Mouse (Mus musculus): ENCODE measurements around the gene Pnpo.

Gene Pnpo

DNA sequence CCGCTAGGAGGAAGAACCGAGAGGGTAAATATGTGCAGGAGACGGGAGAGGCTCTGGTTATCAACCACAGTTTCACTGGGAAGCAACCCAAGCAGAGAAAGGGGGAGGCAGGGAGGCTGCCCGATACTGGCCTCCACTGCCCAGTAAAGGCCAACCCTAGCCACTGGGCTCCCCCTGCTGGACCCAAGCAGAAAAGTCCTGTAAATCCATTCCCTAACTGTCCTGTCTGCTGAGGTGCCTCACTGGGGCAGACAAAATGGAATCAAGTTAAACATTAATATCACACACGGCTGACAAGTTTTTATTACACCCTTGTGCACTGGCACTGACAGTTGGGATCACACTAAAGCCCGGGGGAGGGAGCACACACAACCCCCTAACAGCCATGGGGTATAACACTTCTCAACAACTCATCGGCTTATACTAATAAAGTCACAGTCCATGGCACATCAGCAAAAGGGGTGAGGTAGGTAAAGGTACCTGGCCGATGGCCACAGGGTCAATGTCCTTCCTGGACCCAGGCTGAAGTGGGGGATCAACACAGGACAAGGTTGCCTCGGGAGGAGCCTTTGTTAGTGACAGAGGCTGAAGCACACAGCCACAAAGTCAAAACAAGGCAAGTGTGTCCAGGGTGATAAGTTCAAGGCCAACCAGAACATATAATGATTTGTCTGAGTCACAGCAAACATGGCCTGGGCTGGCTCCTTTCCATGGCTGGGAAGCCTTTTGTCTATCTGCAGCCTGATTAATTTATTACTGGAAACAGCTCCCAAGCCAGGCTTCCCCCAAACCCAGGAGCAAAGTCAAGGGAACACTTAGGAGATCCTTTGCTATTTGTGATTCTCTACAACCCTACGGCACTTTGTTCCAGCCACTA is 6.0 kb downstream of the Pnpo start:
- DNase-seq (ENCODE audit: low spot score in 2 of 2), result no peak

DNA sequence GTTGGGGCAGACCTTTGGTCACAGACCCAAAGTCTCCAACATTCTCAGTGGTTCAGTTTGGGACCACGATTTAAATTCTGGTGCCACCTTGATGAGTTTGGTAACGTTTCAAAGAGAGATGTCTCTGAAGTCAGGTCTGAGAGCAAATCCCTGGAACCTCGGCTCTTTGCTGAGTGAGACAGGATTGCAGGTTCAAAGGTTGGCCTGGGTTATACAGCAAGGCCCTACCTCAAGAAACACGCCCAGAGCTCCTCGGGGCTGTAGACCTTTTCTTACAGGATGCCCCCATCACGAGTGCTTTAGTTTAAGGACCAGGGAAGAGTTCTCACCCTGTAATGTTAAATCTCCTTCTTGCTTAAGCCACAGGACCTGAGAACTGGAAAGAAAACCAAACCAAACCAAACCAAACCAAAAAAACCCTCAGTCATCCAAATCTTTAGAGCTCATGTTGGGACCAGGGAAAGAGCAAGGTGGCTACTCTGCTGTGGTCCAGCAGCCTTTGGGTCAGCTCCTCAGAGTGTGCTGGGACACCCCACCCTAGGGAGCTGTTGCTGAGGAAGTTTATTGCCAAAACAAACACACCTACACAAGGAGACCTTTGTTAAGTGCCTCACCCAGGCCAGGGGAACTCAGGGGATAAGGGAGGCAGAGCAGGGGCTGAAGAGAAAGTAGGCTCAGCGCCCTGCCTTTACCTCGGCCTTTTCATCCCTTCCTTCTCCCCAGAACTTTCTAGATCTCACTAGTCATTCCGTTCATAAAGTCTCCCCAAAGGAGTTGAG is 7.7 kb downstream of the Pnpo start:
- DNase-seq (ENCODE audit: low spot score in 2 of 2), result no peak

DNA sequence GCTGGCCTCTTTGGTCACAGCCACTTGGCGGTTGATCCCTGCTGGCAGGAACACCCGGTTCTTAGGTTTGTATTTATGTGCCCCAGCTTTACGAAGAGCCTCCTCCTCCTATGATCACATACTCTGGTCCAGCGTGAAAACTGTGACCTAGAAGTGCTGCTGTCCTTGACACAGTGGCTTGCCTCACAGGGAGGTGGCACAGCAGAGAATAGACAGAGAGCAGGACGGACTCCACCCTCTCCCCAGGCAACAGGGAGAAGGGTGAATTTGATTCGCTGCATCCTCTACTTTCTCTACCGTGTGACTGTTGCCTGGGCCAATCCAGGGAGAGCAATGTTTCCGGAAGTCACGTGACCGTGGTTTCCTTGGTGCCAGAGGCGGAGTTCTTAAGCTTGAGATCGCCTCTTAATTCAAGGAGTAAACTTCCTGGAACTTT is 8.8 kb downstream of the Pnpo start:
- no peak for DNase-seq (ENCODE audit: low spot score in 2 of 2)

DNA sequence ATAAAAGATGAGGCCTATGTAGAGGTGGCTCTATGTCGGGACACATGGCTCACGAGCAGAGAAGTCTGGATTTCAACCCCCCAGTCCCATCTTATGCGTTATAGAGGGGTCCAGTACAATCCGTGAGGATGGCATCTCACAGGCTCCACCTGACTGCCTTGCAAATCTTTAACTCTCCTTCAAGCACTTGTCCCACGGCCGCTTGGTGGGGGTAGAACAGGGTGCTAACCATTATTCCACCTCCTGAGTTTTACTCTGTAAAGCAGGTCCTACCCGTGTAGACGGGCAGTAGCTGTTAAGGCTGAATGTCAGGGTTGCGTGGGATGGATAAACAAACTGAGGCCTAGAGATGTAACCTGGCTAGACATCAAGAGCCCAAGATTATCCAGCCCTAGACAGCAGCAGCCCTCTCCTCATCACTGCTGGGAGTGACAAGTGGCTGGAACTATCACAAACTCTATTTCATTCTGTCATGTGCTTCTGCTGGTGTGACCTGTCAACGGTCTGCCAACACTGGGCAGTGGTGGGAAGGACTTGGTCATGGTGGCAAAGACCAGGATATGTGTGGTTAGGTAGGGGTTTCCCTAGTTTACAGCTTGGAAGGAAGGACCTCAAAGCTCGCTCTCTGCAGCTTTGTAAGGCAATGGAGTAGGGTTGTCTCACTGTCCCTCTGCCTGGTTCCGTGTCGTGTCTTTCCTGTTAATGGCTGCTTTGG is 10.1 kb downstream of the Pnpo start:
- no peak for DNase-seq (ENCODE audit: low spot score in 2 of 2)

DNA sequence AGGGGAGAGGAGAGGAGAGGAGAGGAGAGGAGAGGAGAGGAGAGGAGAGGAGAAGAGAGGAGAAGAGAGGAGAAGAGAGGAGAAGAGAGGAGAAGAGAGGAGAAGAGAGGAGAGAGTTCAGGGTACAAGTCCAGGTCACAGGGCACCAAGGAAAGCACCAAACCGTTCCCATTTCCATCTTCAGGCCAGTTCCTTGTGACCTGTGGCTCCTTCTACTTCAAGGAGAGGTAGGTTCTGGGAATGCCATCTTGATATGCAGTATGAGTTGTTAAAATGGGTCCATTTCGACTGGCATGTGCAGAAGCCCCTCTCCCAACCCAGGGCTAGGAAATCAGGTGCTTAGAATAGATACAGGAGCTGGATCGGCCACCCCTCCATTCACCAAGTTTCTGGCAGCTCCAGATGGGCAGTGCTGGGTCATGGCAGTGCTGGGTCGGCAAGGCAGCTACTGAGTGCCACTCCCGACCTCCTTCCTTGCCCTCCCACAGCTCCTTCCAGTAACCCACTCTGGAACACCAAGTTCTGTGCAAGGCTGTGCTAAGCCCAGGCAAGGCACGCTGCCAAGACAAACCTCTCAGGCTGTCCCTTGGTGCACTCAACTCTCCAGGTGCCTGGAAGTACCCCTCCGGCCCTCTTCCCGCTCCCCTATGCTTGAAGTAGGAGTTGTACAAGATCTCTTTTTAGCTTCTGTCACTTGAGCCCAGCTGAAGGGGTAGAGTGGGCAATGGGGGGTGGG is 12.3 kb downstream of the Pnpo start:
- no peak for DNase-seq (ENCODE audit: low spot score in 2 of 2)

DNA sequence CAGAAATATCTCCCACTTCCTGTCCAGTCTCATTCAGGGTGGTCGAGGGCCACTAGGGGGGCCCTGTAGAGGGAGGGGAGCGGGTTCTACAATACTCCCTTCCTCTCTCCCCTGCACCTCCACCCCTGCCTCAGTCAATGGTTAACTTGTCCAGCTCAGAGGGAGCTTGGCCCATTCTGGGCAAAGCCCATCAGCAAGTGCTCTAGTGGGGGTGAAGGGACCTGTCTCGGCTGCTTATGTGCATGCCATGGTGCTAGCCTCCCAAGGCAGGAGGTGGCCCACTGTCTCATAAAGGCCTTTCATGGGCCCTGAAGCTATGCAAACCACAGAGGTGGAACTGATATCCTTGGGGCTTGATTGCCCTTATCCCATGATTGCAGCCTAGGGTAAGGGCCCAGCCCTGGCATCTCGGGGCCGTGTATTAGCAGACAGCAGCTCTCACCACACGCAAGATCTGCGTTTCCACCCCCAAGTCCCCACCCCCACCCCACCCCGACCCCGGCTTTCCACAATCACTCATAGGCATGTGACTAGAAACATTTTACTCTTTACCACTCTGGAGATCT is 13.9 kb downstream of the Pnpo start:
- DNase-seq (ENCODE audit: low spot score in 2 of 2), result no peak

DNA sequence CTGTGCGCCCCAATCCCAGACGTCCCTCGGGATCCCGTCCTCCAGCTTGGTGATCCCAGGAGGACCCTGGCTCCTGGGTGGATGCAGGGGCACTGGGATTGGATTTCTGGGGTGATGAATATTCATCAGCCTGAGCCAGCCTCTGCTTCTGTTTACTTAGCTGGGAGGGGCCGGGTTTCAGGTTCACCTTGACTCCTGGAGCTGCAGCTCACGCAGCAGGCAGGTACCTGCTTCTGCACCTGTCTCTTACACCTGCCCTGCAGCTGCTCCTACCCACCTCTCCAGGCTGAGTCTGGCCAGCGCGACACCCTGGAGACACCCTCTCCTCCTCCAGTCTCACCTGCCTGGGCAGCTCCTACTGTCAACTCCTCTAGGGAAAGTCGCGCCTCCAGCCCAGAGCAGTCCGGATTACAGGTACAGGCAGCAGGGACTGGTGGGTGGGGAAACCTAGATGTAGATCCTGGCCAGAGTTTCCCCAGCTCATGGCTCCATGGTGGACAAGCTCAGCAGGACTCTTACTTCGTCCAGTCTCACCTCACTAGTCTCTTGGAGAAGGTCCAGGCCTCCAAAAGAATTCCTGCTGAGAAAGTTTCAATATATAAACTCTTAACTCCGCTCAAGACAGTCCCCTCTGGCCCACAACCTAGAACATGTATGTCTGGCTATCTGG is 14.6 kb downstream of the Pnpo start:
- no peak for DNase-seq (ENCODE audit: low spot score in 2 of 2)

DNA sequence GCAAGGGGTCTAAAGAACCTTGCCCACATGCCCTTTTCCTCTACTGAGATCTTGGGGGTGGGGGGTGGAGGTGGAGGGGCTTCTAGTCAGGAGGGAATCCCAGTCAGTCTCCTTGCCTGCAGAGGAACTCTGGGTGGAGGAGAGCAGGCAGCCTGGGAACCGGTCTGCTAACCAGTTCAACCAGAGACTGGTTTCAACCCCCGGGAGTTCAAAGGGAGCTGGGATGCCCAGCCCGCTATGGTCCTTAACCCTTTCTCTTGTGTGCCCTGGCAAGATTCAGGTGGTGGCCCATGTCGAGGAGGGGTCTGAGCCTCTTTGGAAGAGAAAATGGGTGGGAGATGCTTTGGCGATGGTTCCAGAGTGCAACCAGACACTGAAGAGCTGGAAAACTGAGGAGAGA is 15.1 kb downstream of the Pnpo start:
- DNase-seq (ENCODE audit: low spot score in 2 of 2), result no peak

DNA sequence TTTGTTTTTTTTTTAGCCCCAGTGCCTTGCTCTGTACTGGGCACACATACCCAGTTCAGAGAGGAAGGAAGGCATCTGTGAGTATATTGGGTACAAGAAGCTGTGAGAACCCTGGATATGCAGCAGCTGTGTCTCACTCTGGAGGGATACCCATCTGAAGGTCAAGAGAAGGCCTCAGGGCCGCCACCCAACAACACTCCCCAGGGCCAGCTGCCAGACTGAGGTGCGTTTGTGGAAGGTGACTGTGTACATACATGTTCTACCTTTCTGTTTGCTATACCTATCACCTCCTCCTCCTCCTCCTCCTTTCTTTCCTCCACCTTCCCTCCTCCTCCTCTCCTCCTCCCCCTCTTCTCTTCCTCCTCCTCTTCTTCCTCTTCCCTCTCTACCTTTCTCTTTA is 15.7 kb downstream of the Pnpo start, which contains the start of gene Prr15l:
Prr15l (plus strand) TSS at position 17 of the 400 bp plus-strand sequence.
- no peak for DNase-seq (ENCODE audit: low spot score in 2 of 2)

DNA sequence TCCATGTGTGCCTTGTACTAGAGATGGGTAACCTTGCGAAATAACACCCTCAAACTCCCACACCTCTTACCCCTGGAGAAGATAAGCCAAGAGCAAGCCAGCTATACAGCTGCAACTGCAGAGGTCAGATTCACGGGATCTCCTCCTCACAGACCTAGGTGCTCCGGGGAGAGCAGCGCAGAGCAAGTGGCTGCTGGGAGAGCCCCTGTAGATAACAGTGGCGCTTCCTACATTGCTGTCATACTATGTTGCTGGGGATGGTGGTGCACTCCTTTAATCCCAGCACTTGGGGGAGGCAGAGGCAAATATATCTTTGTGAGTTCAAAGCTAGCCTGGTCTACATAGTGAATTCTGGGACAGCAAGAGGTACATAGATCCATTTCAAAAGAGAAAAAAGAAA is 17.2 kb downstream of the Pnpo start:
- DNase-seq (ENCODE audit: low spot score in 2 of 2), result no peak

DNA sequence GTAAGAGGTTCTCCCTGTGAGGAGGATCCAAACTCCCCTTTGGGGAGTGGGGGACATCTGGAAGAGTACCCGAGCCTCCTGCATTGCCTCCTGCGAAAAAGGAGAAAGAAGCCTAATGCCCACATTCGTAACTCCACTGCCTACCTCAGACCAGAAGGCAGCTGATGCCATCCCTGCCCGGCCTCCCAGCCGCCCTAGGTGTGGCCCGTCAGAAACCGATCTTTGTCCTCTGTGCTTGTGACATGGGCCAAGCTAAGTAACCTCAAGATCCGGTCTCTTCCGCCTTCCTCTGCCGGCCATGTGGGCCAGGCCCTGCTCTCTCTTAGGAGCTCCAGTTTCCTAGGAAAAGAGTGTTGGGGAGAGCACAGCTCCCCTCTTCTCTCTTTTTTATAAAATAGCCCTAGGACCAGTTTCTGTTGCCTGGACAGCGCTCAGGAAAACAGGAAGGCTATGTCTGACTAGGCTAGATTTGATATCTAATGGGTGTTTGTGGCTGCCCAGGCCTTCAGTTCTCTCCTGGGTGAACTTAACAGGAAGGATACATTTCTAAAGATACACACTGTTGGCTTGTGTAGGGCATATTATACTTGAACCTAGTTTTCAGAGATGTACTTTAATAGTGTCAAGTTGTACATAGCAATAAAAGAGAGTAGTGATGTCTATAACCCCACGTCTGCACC is 18.2 kb downstream of the Pnpo start:
- no peak for DNase-seq (ENCODE audit: low spot score in 2 of 2)

DNA sequence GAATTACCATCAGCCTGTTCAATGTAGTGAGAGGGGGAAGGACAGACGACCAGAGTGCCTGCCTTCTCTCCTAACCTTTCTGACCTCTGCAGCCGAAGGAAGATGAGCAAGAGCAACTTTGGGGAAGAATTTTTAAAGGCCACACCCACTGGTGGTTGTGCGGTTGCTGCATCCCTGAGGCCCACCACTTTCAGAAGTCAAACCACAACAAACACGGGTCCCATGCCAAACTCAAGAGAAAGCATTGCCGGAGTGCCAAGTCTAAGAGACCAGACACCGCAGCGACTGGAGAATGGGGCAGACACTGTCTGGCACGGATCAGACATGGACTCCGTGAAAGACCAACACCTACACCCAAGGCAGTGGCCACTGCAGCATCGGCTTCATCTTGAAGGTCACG is 18.9 kb downstream of the Pnpo start:
- no peak for DNase-seq (ENCODE audit: low spot score in 2 of 2)

DNA sequence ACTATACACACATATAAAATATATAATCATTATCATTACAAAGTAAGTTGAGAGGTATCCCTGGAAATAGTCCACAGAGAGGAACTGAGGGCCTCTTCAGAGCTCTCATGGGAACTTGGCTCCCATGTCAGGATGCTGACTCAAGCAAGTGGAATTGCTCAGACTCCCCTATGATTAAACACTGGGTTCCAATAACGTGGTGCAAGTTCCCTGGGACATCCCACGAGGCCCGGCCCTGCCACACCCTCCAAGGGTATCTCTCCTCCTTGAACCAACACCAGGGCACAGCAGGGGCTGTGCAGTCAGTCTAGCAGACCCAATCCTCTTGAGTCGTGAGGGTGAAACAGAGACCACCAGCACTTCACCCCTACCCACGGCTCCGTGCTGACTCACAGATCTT is 24.8 kb downstream of the Pnpo start:
- no peak for DNase-seq (ENCODE audit: low spot score in 2 of 2)

DNA sequence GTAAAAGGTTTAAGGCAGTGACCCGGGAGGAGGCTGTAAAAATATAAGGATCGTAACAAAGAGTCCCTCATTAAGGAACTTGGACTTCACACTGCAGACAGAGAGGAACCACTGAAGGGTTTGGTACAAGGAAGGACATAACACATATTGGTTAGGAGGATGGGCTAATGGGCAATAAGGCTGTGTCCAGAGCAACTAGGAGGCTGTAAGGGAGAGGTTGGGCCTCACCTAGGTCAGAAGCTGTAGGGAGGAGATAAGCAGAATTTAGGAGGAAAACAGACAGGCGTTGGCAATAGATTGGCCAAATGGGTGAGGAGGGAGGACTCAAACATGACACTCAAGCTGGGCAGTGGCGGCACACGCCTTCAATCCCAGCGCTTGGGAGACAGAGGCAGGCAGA is 26.4 kb downstream of the Pnpo start:
- DNase-seq (ENCODE audit: low spot score in 2 of 2), result no peak

DNA sequence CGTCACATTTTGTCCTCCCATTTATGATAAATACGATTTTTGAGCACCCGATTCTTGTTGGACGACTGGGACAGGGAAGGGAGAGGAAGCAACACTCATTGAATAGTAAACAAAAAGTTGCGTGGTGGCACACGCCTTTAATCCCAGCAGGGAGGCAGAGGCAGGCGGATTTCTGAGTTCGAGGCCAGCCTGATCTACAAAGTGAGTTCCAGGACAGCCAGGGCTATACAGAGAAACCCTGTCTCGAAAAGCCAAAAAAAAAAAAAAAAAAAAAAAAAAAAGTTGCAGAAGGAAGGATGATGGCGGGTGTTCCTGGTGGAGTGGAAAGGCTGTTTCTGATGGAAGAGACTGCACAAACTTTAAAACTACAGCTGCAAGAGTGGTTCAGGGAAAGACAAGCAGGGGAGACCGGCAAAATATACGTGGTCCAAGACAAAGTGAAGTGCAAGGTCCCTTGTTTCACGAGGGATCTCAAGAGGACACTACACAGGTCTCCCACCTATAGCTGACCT is 26.8 kb downstream of the Pnpo start:
- no peak for DNase-seq (ENCODE audit: low spot score in 2 of 2)

DNA sequence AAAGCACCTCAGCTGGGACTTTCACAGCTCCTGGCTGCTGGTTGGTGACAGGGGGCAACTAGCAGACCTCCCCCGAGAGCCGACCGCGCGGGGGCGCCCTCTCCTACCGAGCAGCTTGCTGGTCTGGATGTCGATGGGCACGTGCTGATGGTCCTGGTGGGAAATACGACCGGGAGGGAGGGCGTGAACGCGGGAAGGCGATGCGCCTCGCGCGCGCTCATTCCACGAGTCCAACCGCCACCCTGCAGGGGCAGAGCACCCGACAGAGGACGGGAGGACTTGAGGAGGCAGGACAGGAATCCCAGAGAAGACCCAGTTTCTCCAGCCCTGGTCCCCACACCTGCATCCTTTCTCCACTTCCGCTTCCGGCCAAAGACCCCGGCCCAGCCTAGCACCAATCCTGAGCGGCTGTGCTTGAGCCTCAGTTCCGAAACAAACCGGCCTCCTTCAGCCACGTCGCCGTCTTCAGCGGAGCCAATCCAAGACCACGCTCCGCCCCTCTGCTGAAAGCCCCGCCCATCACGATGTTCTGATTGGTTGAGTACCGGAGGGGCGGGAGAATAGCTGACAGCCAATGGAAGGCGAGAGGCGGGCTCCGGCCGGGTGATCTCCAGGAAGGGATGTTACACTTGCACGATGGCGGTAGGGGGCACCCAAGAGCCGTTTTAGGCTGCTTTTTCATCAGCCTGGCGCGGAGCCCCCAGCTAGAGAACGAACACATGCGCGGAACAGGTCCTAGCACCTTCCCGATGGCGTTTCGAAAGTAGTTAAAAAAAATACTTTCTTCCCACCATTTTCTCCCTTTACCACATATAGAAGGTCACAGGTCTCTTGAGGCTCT is 27.5 kb downstream of the Pnpo start, which contains the start of gene Cdk5rap3:
Cdk5rap3 (minus strand) TSS at position 453 of the 841 bp plus-strand sequence.
- peak; percentile 98 for DNase-seq (ENCODE audit: low spot score in 2 of 2)

DNA sequence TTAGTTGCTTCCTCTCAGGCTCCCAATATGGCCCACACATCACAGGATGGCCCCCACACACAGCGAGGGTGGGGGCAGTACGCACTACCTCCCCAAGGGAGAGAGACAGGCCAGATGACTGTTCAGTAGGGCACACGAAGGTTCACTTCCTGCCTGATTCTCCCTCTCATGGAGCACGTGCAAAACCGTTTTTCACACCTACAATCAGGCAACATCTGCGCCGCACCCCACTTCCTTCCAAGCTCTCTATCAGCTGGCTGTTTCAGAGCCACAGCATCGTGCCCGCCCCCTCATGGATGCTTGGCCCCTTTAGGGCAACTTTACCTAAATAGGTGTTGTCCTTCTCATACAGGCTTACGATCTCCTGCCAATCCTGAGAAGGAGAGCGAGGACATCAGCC is 31.1 kb downstream of the Pnpo start:
- DNase-seq (ENCODE audit: low spot score in 2 of 2), result no peak

DNA sequence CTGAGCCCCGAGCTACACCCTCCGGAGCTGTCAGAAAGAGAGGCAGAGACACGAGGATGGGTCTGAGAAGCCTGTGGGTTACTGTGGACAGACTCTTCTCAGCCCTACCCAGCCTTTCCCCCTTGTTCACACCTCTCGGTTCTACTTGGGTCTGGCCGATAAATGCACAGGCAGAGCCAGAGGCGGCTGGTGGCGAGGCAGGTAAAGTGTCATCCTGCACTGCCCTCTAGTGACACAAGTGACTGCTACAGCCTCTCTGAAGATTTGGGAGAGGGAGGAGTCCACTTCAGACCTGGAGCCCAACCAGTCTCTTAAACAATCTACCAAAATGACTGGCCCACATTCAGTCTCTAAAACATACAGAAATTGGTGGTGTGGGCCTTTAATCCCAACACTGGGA is 33.8 kb downstream of the Pnpo start:
- peak; percentile 62 to 69 for DNase-seq (ENCODE audit: low spot score in 2 of 2)

DNA sequence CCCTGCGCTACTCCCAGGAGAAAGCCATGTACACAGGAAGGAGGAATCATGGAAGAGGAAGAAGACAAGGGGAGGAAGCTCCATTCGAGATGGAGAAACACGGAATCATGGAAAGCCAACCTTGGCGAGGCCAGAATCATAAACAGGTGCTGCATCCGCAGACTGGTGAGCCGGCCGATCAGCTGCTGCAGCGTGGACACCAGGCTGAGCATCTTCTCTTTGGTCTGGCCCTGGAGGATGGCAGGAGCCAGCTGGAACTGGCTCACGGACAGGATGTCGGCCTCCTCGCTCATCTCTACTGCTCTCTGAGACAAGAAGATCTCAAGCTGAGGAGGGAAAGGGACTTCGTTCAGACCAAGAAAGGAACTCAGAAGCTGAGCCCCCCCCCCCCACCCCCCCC is 35.2 kb downstream of the Pnpo start:
- DNase-seq (ENCODE audit: low spot score in 2 of 2), result no peak

All from right cerebral cortex, postnatal 36 days (tissue).